8 mouse cellular contexts compared by ENCODE assay signal in the genomic region with DNA sequence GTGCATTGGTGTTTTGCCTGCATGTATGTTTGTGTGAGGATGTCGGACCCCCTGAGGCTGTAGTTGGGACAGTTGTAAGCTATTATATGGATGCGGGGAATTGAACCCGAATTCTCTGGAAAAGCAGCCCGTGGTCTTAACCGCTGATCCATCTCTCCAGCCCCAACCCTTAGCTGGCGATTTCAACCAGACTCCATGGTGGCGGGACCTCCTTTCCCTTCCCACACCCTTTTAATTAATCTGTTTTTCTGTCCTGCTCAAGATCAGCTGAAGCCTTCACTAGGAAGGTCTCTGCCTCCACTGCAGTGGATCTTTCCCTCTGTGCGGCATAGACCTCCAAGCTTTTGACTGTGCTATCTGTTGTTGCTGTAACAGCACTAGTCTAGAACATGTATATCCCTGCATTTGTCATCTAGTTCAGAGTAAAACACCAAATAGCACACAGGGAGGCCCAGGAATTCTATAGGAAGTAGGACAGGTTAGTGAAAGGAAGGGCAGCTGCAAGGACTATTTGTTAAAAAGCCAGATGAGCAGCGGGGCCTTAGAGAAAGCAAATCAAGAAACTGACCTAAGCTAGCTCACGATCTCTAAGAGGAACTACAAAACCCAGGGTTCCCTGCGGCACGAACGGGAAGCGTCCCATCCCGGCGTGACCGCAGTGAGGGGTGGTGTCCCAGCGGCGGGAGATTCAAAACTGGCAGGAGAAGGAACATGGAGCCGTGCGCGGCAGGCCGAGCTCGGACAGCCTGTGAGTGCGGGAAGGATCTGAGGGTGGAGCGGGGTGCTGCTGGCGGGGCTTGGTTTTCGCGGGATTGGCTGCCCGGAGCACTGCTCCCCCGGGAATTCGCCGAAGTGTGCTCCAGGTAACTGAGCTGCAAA. TPM values are rescaled to one million over a fixed set of nuclear protein-coding genes. Genes with fewer than 3 reads are reported as not detected.
DNase-seq lines count a peak whose midpoint lies in the region; ATAC-seq and TF ChIP-seq lines count a peak whose summit lies in the region.

A gene (plus strand): TSS at position 627 of the 879 bp plus-strand sequence.

- H3K4me2 ChIP-seq in embryonic facial prominence, embryonic 15.5 days (replicated peaks) = peak within 1 kb of the TSS; percentile 92
- H3K4me2 ChIP-seq in kidney, embryonic 14.5 days (replicated peaks; ENCODE audit: low read depth, low read length) = peak within 1 kb of the TSS; percentile 83
- peak within 1 kb of the TSS; percentile 83 for H3K4me2 ChIP-seq in limb, embryonic 14.5 days (replicated peaks; ENCODE audit: low read depth, low read length, severe bottlenecking)
- peak within 1 kb of the TSS; percentile 85 for H3K4me2 ChIP-seq in midbrain, embryonic 16.5 days (ENCODE audit: low read length)

- no peak within 1 kb of the TSS for H3K27ac ChIP-seq in bone marrow macrophage, adult 2 months (ENCODE audit: insufficient read depth, low read depth, low read length)
- 0 out of 2 replicates have a peak within 1 kb of the TSS, but pooled peaks have one; percentile 7 for H3K27ac ChIP-seq in embryonic facial prominence, embryonic 15.5 days (replicated peaks)
- no peak within 1 kb of the TSS; the same call in 1 of the 2 replicates for H3K27ac ChIP-seq in kidney, embryonic 14.5 days (ENCODE audit: low read depth, low read length)
- no peak within 1 kb of the TSS for H3K27ac ChIP-seq in limb, embryonic 14.5 days (replicated peaks; ENCODE audit: low read depth, low read length)
- H3K27ac ChIP-seq in midbrain, embryonic 16.5 days (ENCODE audit: low read length) = peak within 1 kb of the TSS; percentile 31
- no peak within 1 kb of the TSS for H3K27ac ChIP-seq in spleen, adult 2 months (ENCODE audit: insufficient read depth, low read length)

- DNase-seq in B cell, adult 2 months = peak; percentile 80 to 83
- DNase-seq in heart, adult 9 months (ENCODE audit: low spot score in 2 of 2) = peak; percentile 81 to 87
- peak; percentile 93 for DNase-seq in limb, embryonic 14.5 days (ENCODE audit: low spot score)
- peak; percentile 52 to 88 for DNase-seq in spleen, adult 2 months (ENCODE audit: low read depth in 1 of 2, low spot score in 2 of 2)

- peak within 1 kb of the TSS; percentile 76 for H3K4me3 ChIP-seq in bone marrow macrophage, adult 2 months (ENCODE audit: insufficient read depth, low read length)
- H3K4me3 ChIP-seq in embryonic facial prominence, embryonic 15.5 days (replicated peaks) = peak within 1 kb of the TSS; percentile 61
- peak within 1 kb of the TSS; percentile 77 for H3K4me3 ChIP-seq in kidney, embryonic 14.5 days (ENCODE audit: low read length)
- peak within 1 kb of the TSS; percentile 59 for H3K4me3 ChIP-seq in limb, embryonic 14.5 days (replicated peaks; ENCODE audit: low read length)
- H3K4me3 ChIP-seq in midbrain, embryonic 16.5 days (ENCODE audit: low read depth, low read length) = peak within 1 kb of the TSS; percentile 38
- H3K4me3 ChIP-seq in spleen, adult 2 months (ENCODE audit: extremely low read depth, insufficient read depth, insufficient read length) = peak within 1 kb of the TSS; percentile 54

- H3K4me1 ChIP-seq in bone marrow macrophage, adult 2 months (ENCODE audit: control insufficient read depth, insufficient read depth, low read length) = peaks cover 12% of the 10 kb centered on the region
- H3K4me1 ChIP-seq in embryonic facial prominence, embryonic 15.5 days = peaks cover 18% of the 10 kb centered on the region
- H3K4me1 ChIP-seq in kidney, embryonic 14.5 days (ENCODE audit: control insufficient read depth, insufficient read depth, low read length) = peaks cover 11% of the 10 kb centered on the region; the same call in 1 of the 2 replicates
- H3K4me1 ChIP-seq in limb, embryonic 14.5 days (ENCODE audit: control insufficient read depth, insufficient read depth, low read length) = peaks cover 14% of the 10 kb centered on the region; the same call in 1 of the 2 replicates
- H3K4me1 ChIP-seq in midbrain, embryonic 16.5 days (ENCODE audit: control insufficient read depth, insufficient read depth, low read length) = 0 out of 2 replicates have a peak, but pooled peaks cover 3% of the 10 kb centered on the region
- no peaks in the 10 kb centered on the region; the same call in 1 of the 2 replicates for H3K4me1 ChIP-seq in spleen, adult 2 months (ENCODE audit: control insufficient read depth, insufficient read depth, insufficient read length)

- ATAC-seq in embryonic facial prominence, embryonic 15.5 days (ENCODE audit: insufficient number of reproducible peaks, low FRiP score, low TSS enrichment, low read depth) = peak; percentile 77
- peak; percentile 75 for ATAC-seq in kidney, embryonic 14.5 days (ENCODE audit: low FRiP score, low TSS enrichment)
- ATAC-seq in limb, embryonic 14.5 days (ENCODE audit: low FRiP score, low read depth) = peak; percentile 82
- peak; percentile 93 for ATAC-seq in midbrain, embryonic 16.5 days

- WGBS in embryonic facial prominence, embryonic 15.5 days = 19% methylated on average over 33 of the region's 33 CpGs
- 20% methylated on average over 33 of the region's 33 CpGs for WGBS in kidney, embryonic 14.5 days
- WGBS in limb, embryonic 14.5 days = 19% methylated on average over 33 of the region's 33 CpGs
- WGBS in midbrain, embryonic 16.5 days = 20% methylated on average over 33 of the region's 33 CpGs
- 20% methylated on average over 33 of the region's 33 CpGs for WGBS in spleen, adult 2 months

- H3K36me3 ChIP-seq in embryonic facial prominence, embryonic 15.5 days = 0 out of 2 replicates have a peak, but pooled peaks cover 12% of the 10 kb centered on the region
- peaks cover 13% of the 10 kb centered on the region; the same call in 1 of the 2 replicates for H3K36me3 ChIP-seq in kidney, embryonic 14.5 days (ENCODE audit: control insufficient read depth, insufficient read depth, low read length)
- peaks cover 11% of the 10 kb centered on the region for H3K36me3 ChIP-seq in limb, embryonic 14.5 days (ENCODE audit: control insufficient read depth, insufficient read depth, low read length)
- H3K36me3 ChIP-seq in midbrain, embryonic 16.5 days (ENCODE audit: control insufficient read depth, insufficient read depth, low read length) = no peaks in the 10 kb centered on the region
- no peaks in the 10 kb centered on the region for H3K36me3 ChIP-seq in spleen, adult 2 months (ENCODE audit: control insufficient read depth, insufficient read depth, low read length)

- H3K27me3 ChIP-seq in embryonic facial prominence, embryonic 15.5 days = no peaks in the 10 kb centered on the region
- H3K27me3 ChIP-seq in kidney, embryonic 14.5 days (ENCODE audit: control insufficient read depth, insufficient read depth, low read length) = no peaks in the 10 kb centered on the region
- H3K27me3 ChIP-seq in limb, embryonic 14.5 days (ENCODE audit: control insufficient read depth, insufficient read depth, low read length) = no peaks in the 10 kb centered on the region
- H3K27me3 ChIP-seq in midbrain, embryonic 16.5 days (ENCODE audit: control insufficient read depth, insufficient read depth, low read depth, low read length) = no peaks in the 10 kb centered on the region
- H3K27me3 ChIP-seq in spleen, adult 2 months (ENCODE audit: control insufficient read depth, insufficient read depth, low read length) = no peaks in the 10 kb centered on the region

- no peaks in the 10 kb centered on the region for H3K9me3 ChIP-seq in embryonic facial prominence, embryonic 15.5 days (replicated peaks)
- no peaks in the 10 kb centered on the region for H3K9me3 ChIP-seq in kidney, embryonic 14.5 days (ENCODE audit: control insufficient read depth, low read length)
- no peaks in the 10 kb centered on the region for H3K9me3 ChIP-seq in limb, embryonic 14.5 days (ENCODE audit: control insufficient read depth, low read length)
- no peaks in the 10 kb centered on the region for H3K9me3 ChIP-seq in midbrain, embryonic 16.5 days (replicated peaks; ENCODE audit: control insufficient read depth, low read length, poor library complexity, severe bottlenecking)

- H3K9ac ChIP-seq in embryonic facial prominence, embryonic 15.5 days = peak within 1 kb of the TSS; percentile 43
- H3K9ac ChIP-seq in kidney, embryonic 14.5 days (ENCODE audit: low read depth, low read length) = peak within 1 kb of the TSS; percentile 68
- peak within 1 kb of the TSS; percentile 59 for H3K9ac ChIP-seq in limb, embryonic 14.5 days (ENCODE audit: low read depth, low read length, severe bottlenecking)
- peak within 1 kb of the TSS; percentile 18 for H3K9ac ChIP-seq in midbrain, embryonic 16.5 days (ENCODE audit: low read depth, low read length)

- TF ChIP-seq POLR2A in bone marrow macrophage, adult 2 months (IDR thresholded peaks at IDR 0.05; ENCODE audit: borderline replicate concordance, low read depth, low read length) = no peak
- 0 out of 2 replicates have a peak, but pooled peaks have one; percentile 13 for TF ChIP-seq POLR2A in limb, embryonic 14.5 days (IDR thresholded peaks at IDR 0.05; ENCODE audit: borderline replicate concordance, extremely low read depth, insufficient read depth, insufficient read length)
- TF ChIP-seq POLR2A in spleen, adult 2 months (IDR thresholded peaks at IDR 0.05; ENCODE audit: low read depth, low read length) = no peak

- TF ChIP-seq CTCF in bone marrow macrophage, adult 2 months (IDR thresholded peaks at IDR 0.05; ENCODE audit: low read depth, low read length) = no peak
- TF ChIP-seq CTCF in spleen, adult 2 months (IDR thresholded peaks at IDR 0.05; ENCODE audit: extremely low read depth, insufficient read depth, insufficient read length, insufficient replicate concordance) = no peak

RNA-seq across cellular contexts. Expression of the gene that starts here (rescaled TPM):
- polyA plus RNA-seq in bone marrow macrophage, adult 2 months (2012; ENCODE audit: insufficient read depth, insufficient read length, missing spikeins) = 20.5 and 25.7 TPM in 2 replicates
- polyA plus RNA-seq in embryonic facial prominence, embryonic 15.5 days (2015; fragmentation: Nextera tagmentation; extraction: Ambion mirVana) = 15.9 and 16.8 TPM in 2 replicates
- polyA plus RNA-seq in kidney, embryonic 14.5 days (2014; fragmentation: Nextera tagmentation; extraction: Ambion mirVana) = 15.5 and 20.9 TPM in 2 replicates
- polyA plus RNA-seq in limb, embryonic 14.5 days (2012; rRNA removed) = 38.8 and 50.5 TPM in 2 replicates
- 20.0 and 21.0 TPM in 2 replicates for polyA plus RNA-seq in limb, embryonic 14.5 days (2014; fragmentation: Nextera tagmentation; extraction: Ambion mirVana)
- polyA plus RNA-seq in midbrain, embryonic 16.5 days (2015; fragmentation: Nextera tagmentation; extraction: Ambion mirVana) = 1.8 and 2.3 TPM in 2 replicates
- 4.3 and 5.0 TPM in 2 replicates for polyA plus RNA-seq in spleen, adult 2 months (2012; rRNA removed)

Comparison
In these comparisons a context has a peak if more than half of its experiments do, and no peak if none do; other contexts are left out.
1. H3K27ac ChIP-seq: peak in embryonic facial prominence, embryonic 15.5 days (single experiment) and midbrain, embryonic 16.5 days (single experiment); none in bone marrow macrophage, adult 2 months (single experiment), kidney, embryonic 14.5 days (single experiment), limb, embryonic 14.5 days (single experiment) and spleen, adult 2 months (single experiment).
2. H3K9ac ChIP-seq: peak in every context shown above with its lines; median percentile 68 in kidney, embryonic 14.5 days; 59 in limb, embryonic 14.5 days; 43 in embryonic facial prominence, embryonic 15.5 days; 18 in midbrain, embryonic 16.5 days.
3. Peak in every context shown above with its lines, with median percentiles within 50 percentile points of each other: DNase-seq, H3K4me3 ChIP-seq, ATAC-seq and H3K4me2 ChIP-seq.